Mouse (Mus musculus): ENCODE measurements around the gene Grik4. TPM values are rescaled to one million over a fixed set of nuclear protein-coding genes. Genes with fewer than 3 reads are reported as not detected.

Grik4 gene
- total and polyA plus RNA-seq, 3 experiments = not detected

DNA sequence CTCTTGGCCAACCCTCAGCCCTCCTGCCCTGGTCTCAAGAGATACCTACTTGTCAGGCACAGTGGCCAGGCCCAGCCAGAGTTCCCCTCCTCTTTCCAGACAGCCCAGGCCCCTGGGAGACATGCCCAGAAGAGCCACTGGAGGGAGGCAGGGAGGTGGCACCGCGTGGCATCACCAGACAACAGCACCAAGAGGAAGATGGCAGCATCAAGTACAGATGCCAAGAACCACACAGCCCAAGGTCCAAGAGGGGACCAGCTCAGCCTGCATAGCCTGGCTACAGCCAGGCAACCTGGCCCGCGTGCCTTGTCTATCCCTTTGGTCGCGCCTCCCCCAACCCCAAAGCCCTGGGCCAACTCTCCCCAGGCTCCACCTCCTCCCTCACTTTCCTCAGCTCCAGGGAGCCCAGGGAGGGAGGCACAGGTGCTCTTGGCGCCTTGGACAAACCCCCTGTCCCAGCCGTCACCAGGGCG, 1.2 kb downstream of the Grik4 start:
- H3K79me2 ChIP-seq (replicated peaks; ENCODE audit: control insufficient read depth, extremely low read depth, insufficient read depth, poor library complexity, severe bottlenecking) = no peaks in the 10 kb centered on the region
- no peak for TF ChIP-seq CTCF (conservative IDR thresholded peaks at IDR 0.05 in 1 of 2, IDR thresholded peaks at IDR 0.05 in 1 of 2; ENCODE audit: low read depth in 2 of 2, low read length in 2 of 2)
- no peak for TF ChIP-seq SIN3A (IDR thresholded peaks at IDR 0.05; ENCODE audit: low read length)
- TF ChIP-seq MAX (IDR thresholded peaks at IDR 0.05; ENCODE audit: low read length) = no peak
- no peak for TF ChIP-seq CHD1 (IDR thresholded peaks at IDR 0.05; ENCODE audit: low read depth, low read length)
- TF ChIP-seq UBTF (IDR thresholded peaks at IDR 0.05; ENCODE audit: low read depth, low read length) = no peak
- no peak for TF ChIP-seq HCFC1 (IDR thresholded peaks at IDR 0.05; ENCODE audit: low read depth, low read length)
- TF ChIP-seq ZNF384 (IDR thresholded peaks at IDR 0.05; ENCODE audit: low read depth, low read length) = no peak
- no peak for TF ChIP-seq RCOR1 (conservative IDR thresholded peaks at IDR 0.05; ENCODE audit: low read depth, low read length)
- no peak for TF ChIP-seq MAZ (IDR thresholded peaks at IDR 0.05; ENCODE audit: low read depth, low read length)
- H3K4me1 ChIP-seq (ENCODE audit: control insufficient read depth in 1 of 2, insufficient read depth in 2 of 2) = peaks cover 0 to 9% of the 10 kb centered on the region in 2 experiments; a peak in 2 of 4 replicates
- DNase-seq (ENCODE audit: extremely low read depth) = no peak
- no peak overlapping the region for H3K27ac ChIP-seq (ENCODE audit: insufficient read depth, low read depth)
- peaks cover 86% of the 10 kb centered on the region for H3K27me3 ChIP-seq (replicated peaks)
- no peaks in the 10 kb centered on the region for H3K9me3 ChIP-seq (replicated peaks; ENCODE audit: low read length)
- no peak overlapping the region for H3K9ac ChIP-seq (ENCODE audit: insufficient read depth, low read depth)
- dilution Hi-C loops (cut with MboI; ENCODE audit: extremely low pct_ligation_motif_present, extremely low pct_unique_long_range_greater_than_20kb, low sequenced_read_pairs) = no loop called here
- H3K4me3 ChIP-seq (replicated peaks in 1 of 3; ENCODE audit: low read depth in 2 of 3, low read length in 2 of 3, poor library complexity in 1 of 3) = no peak overlapping the region
- in situ Hi-C loops (cut with MboI; ENCODE audit: low pct_ligation_motif_present, low pct_unique_long_range_greater_than_20kb, low sequenced_read_pairs) = loop anchor here (10.0 to 25.0 kb wide), 3 partner anchors 248 to 606 kb away; no protein-coding TSS in a partner anchor
- H3K36me3 ChIP-seq (replicated peaks in 1 of 2; ENCODE audit: control insufficient read depth in 1 of 2, insufficient read depth in 1 of 2, low read length in 1 of 2) = no peaks in the 10 kb centered on the region
- H3K4me2 ChIP-seq (ENCODE audit: insufficient read depth, low read depth, poor library complexity, severe bottlenecking) = no peak overlapping the region

DNA sequence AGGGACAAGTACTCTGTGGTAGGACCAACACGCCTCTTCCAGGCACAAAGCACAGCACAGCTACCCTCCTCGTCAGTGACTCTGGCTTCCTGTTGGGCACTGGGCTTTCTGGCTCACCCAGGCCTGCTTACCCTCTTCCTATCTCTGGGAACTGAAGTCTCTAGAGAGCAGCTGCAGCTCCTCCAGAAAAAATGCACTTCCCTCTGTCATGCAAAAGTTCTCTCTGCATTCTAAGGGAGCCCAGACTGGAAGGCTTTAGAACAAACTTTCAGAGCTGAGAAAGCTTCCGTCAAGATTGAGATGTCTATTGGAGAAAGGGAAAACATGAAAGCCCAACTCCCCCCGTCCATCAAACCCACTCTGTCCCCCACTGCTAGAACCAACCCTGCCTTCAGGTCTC, 2.1 kb downstream of the Grik4 start:
- dilution Hi-C loops (cut with MboI; ENCODE audit: extremely low pct_ligation_motif_present, extremely low pct_unique_long_range_greater_than_20kb, low sequenced_read_pairs) = no loop called here
- TF ChIP-seq ELF1 (IDR thresholded peaks at IDR 0.05; ENCODE audit: low read depth, low read length) (no peak), SMC3 (IDR thresholded peaks at IDR 0.05; ENCODE audit: low read depth, low read length) (no peak), RCOR1 (conservative IDR thresholded peaks at IDR 0.05; ENCODE audit: low read depth, low read length) (no peak), ETS1 (conservative IDR thresholded peaks at IDR 0.05; ENCODE audit: low read depth, low read length) (no peak), MYC (IDR thresholded peaks at IDR 0.05; ENCODE audit: low read depth, low read length) (no peak), USF2 (conservative IDR thresholded peaks at IDR 0.05; ENCODE audit: low read depth, low read length) (no peak), E2F4 (IDR thresholded peaks at IDR 0.05; ENCODE audit: insufficient replicate concordance, low read depth, low read length) (no peak), POLR2A (IDR thresholded peaks at IDR 0.05; ENCODE audit: low read depth, low read length) (no peak), MXI1 (IDR thresholded peaks at IDR 0.05; ENCODE audit: low read depth, low read length) (no peak), MAZ (IDR thresholded peaks at IDR 0.05; ENCODE audit: low read depth, low read length) (no peak), CHD2 (IDR thresholded peaks at IDR 0.05; ENCODE audit: low read length) (no peak), GABPA (IDR thresholded peaks at IDR 0.05; ENCODE audit: insufficient replicate concordance, low read depth, low read length) (no peak), CHD1 (IDR thresholded peaks at IDR 0.05; ENCODE audit: low read depth, low read length) (no peak), ZMIZ1 (IDR thresholded peaks at IDR 0.05; ENCODE audit: low read depth, low read length) (no peak), TBP (conservative IDR thresholded peaks at IDR 0.05; ENCODE audit: low read depth, low read length) (no peak), IRF4 (IDR thresholded peaks at IDR 0.05; ENCODE audit: low read depth, low read length) (no peak), RAD21 (IDR thresholded peaks at IDR 0.05; ENCODE audit: low read depth, low read length) (no peak), KAT2A (IDR thresholded peaks at IDR 0.05; ENCODE audit: insufficient replicate concordance, low read length) (no peak)
- peaks cover 90% of the 10 kb centered on the region for H3K27me3 ChIP-seq (replicated peaks)

More for the DNA sequence above, 2.1 kb downstream of the Grik4 start:
- Histone ChIP-seq H3K9ac (ENCODE audit: insufficient read depth, low read depth) (no peak overlapping the region), H3K9me3 (replicated peaks; ENCODE audit: low read length) (no peaks in the 10 kb centered on the region), H3K79me2 (replicated peaks; ENCODE audit: control insufficient read depth, extremely low read depth, insufficient read depth, poor library complexity, severe bottlenecking) (no peaks in the 10 kb centered on the region), H3K36me3 (replicated peaks in 1 of 2; ENCODE audit: control insufficient read depth in 1 of 2, insufficient read depth in 1 of 2, low read length in 1 of 2) (no peaks in the 10 kb centered on the region), H3K4me2 (ENCODE audit: insufficient read depth, low read depth, poor library complexity, severe bottlenecking) (no peak overlapping the region), H3K4me3 (replicated peaks in 1 of 3; ENCODE audit: low read depth in 2 of 3, low read length in 2 of 3, poor library complexity in 1 of 3) (no peak overlapping the region), H3K4me1 (ENCODE audit: control insufficient read depth in 1 of 2, insufficient read depth in 2 of 2) (peaks cover 0 to 9% of the 10 kb centered on the region in 2 experiments; a peak in 2 of 4 replicates), H3K27ac (ENCODE audit: insufficient read depth, low read depth) (no peak overlapping the region)
- no peak for DNase-seq (ENCODE audit: extremely low read depth)
- in situ Hi-C loops (cut with MboI; ENCODE audit: low pct_ligation_motif_present, low pct_unique_long_range_greater_than_20kb, low sequenced_read_pairs) = loop anchor here (10.0 to 25.0 kb wide), 3 partner anchors 247 to 605 kb away; no protein-coding TSS in a partner anchor

Data from CH12.LX (cell line).